Mouse (Mus musculus): ENCODE measurements around the gene Tmem141. TPM values are rescaled to one million over a fixed set of nuclear protein-coding genes. Genes with fewer than 3 reads are reported as not detected.

Tmem141 gene
- total and polyA plus RNA-seq, 3 experiments: 6.2 to 11.1 (median 7.7) TPM

DNA sequence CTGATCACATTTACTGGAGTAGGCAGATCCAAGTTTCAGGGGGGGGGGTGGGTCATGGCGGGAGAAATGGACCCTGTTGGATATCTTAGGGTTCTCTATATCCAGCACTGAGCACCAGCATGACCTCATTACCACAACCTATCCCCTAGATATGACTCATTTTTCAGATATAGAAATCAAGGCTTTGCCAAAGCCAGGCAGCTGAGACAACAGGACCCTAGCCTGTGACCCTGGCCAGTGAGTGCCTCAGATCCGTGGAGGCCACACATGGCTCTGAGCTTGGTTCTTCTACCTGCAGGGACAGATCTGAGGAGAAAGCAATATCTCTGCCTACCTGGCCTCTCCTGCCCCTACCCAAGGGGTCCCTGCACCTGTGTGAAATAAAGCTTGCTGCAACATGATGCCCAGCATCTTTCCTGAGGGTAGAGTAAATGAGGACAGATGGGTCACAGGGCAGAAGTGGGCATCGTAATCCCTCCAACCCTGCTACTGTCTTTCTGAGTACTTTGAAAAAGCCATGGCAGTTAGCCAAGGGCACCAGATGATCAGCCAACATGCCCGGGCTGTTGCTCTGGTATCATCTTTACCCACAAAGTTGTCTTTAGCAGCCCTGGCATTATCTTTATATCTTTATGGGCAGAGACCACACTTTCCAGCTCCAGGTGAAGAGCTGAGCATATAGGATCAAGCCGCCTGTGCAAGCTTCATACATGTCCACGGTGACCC lies 39.6 kb upstream of the Tmem141 start:
- DNase-seq (ENCODE audit: extremely low read depth): no peak
- TF ChIP-seq CHD2 (IDR thresholded peaks at IDR 0.05; ENCODE audit: low read length) (no peak), TCF12 (IDR thresholded peaks at IDR 0.05; ENCODE audit: low read depth, low read length) (no peak), ZMIZ1 (IDR thresholded peaks at IDR 0.05; ENCODE audit: low read depth, low read length) (no peak), ELF1 (IDR thresholded peaks at IDR 0.05; ENCODE audit: low read depth, low read length) (no peak), POLR2AphosphoS2 (IDR thresholded peaks at IDR 0.05; ENCODE audit: low read depth, low read length) (no peak), NELFE (IDR thresholded peaks at IDR 0.05; ENCODE audit: low read depth, low read length) (no peak), ETS1 (conservative IDR thresholded peaks at IDR 0.05; ENCODE audit: low read depth, low read length) (no peak), ZKSCAN1 (IDR thresholded peaks at IDR 0.05; ENCODE audit: borderline replicate concordance, low read depth, low read length) (no peak), JUND (conservative IDR thresholded peaks at IDR 0.05; ENCODE audit: low read depth, low read length) (no peak)
- dilution Hi-C loops (cut with MboI; ENCODE audit: extremely low pct_ligation_motif_present, extremely low pct_unique_long_range_greater_than_20kb, low sequenced_read_pairs): no loop called here
- no peaks in the 10 kb centered on the region for H3K79me2 ChIP-seq (replicated peaks; ENCODE audit: control insufficient read depth, extremely low read depth, insufficient read depth, poor library complexity, severe bottlenecking)
- no peak overlapping the region for H3K4me2 ChIP-seq (ENCODE audit: insufficient read depth, low read depth, poor library complexity, severe bottlenecking)
- in situ Hi-C loops (cut with MboI; ENCODE audit: low pct_ligation_motif_present, low pct_unique_long_range_greater_than_20kb, low sequenced_read_pairs): no loop called here
- H3K9ac ChIP-seq (ENCODE audit: insufficient read depth, low read depth): no peak overlapping the region
- no peaks in the 10 kb centered on the region for H3K36me3 ChIP-seq (replicated peaks in 1 of 2; ENCODE audit: control insufficient read depth in 1 of 2, insufficient read depth in 1 of 2, low read length in 1 of 2)
- peaks cover 15 to 39% of the 10 kb centered on the region in 2 experiments for H3K4me1 ChIP-seq (ENCODE audit: control insufficient read depth in 1 of 2, insufficient read depth in 2 of 2)
- no peak overlapping the region for H3K27ac ChIP-seq (ENCODE audit: insufficient read depth, low read depth)
- no peaks in the 10 kb centered on the region for H3K27me3 ChIP-seq (replicated peaks)
- H3K9me3 ChIP-seq (replicated peaks; ENCODE audit: low read length): no peaks in the 10 kb centered on the region
- no peak overlapping the region for H3K4me3 ChIP-seq (replicated peaks in 1 of 3; ENCODE audit: low read depth in 2 of 3, low read length in 2 of 3, poor library complexity in 1 of 3)

GRCm38 (mm10) chr2:25660279-25660678 lies 38.5 kb upstream of the Tmem141 start:
- Histone ChIP-seq H3K4me3 (replicated peaks in 1 of 3; ENCODE audit: low read depth in 2 of 3, low read length in 2 of 3, poor library complexity in 1 of 3) (no peak overlapping the region), H3K79me2 (replicated peaks; ENCODE audit: control insufficient read depth, extremely low read depth, insufficient read depth, poor library complexity, severe bottlenecking) (no peaks in the 10 kb centered on the region), H3K27me3 (replicated peaks) (peaks cover 9% of the 10 kb centered on the region), H3K36me3 (replicated peaks in 1 of 2; ENCODE audit: control insufficient read depth in 1 of 2, insufficient read depth in 1 of 2, low read length in 1 of 2) (no peaks in the 10 kb centered on the region), H3K9me3 (replicated peaks; ENCODE audit: low read length) (no peaks in the 10 kb centered on the region), H3K4me1 (ENCODE audit: control insufficient read depth in 1 of 2, insufficient read depth in 2 of 2) (peaks cover 15 to 35% of the 10 kb centered on the region in 2 experiments), H3K4me2 (ENCODE audit: insufficient read depth, low read depth, poor library complexity, severe bottlenecking) (no peak overlapping the region), H3K9ac (ENCODE audit: insufficient read depth, low read depth) (no peak overlapping the region), H3K27ac (ENCODE audit: insufficient read depth, low read depth) (no peak overlapping the region)
- in situ Hi-C loops (cut with MboI; ENCODE audit: low pct_ligation_motif_present, low pct_unique_long_range_greater_than_20kb, low sequenced_read_pairs) (no loop called here), dilution Hi-C loops (cut with MboI; ENCODE audit: extremely low pct_ligation_motif_present, extremely low pct_unique_long_range_greater_than_20kb, low sequenced_read_pairs) (no loop called here)
- no peak for DNase-seq (ENCODE audit: extremely low read depth)
- TF ChIP-seq ZC3H11A (IDR thresholded peaks at IDR 0.05; ENCODE audit: low read depth, low read length) (no peak), POLR2A (IDR thresholded peaks at IDR 0.05; ENCODE audit: low read depth, low read length) (no peak), ZNF384 (IDR thresholded peaks at IDR 0.05; ENCODE audit: low read depth, low read length) (no peak), GABPA (IDR thresholded peaks at IDR 0.05; ENCODE audit: insufficient replicate concordance, low read depth, low read length) (no peak), ETS1 (conservative IDR thresholded peaks at IDR 0.05; ENCODE audit: low read depth, low read length) (no peak), RCOR1 (conservative IDR thresholded peaks at IDR 0.05; ENCODE audit: low read depth, low read length) (no peak), MAX (IDR thresholded peaks at IDR 0.05; ENCODE audit: low read length) (no peak), NELFE (IDR thresholded peaks at IDR 0.05; ENCODE audit: low read depth, low read length) (no peak), BHLHE40 (IDR thresholded peaks at IDR 0.05; ENCODE audit: low read depth, low read length) (no peak), USF1 (IDR thresholded peaks at IDR 0.05; ENCODE audit: low read depth, low read length) (no peak)
